Mouse (Mus musculus): ENCODE data around the gene S1pr3. TPM values are rescaled to one million over a fixed set of nuclear protein-coding genes. Genes with fewer than 3 reads are reported as not detected.

The S1pr3 gene
- polyA plus RNA-seq, 1 experiment, result 3.2 TPM

GRCm38 (mm10) chr13:51373086-51373485 is 35.4 kb upstream of the S1pr3 start:
- H3K27ac ChIP-seq (ENCODE audit: insufficient read depth, low read depth, low read length), result no peak overlapping the region
- TF ChIP-seq CTCF (IDR thresholded peaks at IDR 0.05; ENCODE audit: extremely low read depth, insufficient read length, insufficient replicate concordance, low read depth, low read length) (no peak), POLR2A (IDR thresholded peaks at IDR 0.05; ENCODE audit: low read depth, low read length) (no peak)
- H3K36me3 ChIP-seq (ENCODE audit: control insufficient read depth, insufficient read depth, low read length), result no peaks in the 10 kb centered on the region
- no peaks in the 10 kb centered on the region for H3K4me1 ChIP-seq (ENCODE audit: control insufficient read depth, insufficient read depth, insufficient read length, low read length)
- H3K27me3 ChIP-seq (ENCODE audit: control insufficient read depth, insufficient read depth, low read length), result no peaks in the 10 kb centered on the region
- no peak overlapping the region for H3K4me3 ChIP-seq (ENCODE audit: low read depth, low read length)

- no peaks in the 10 kb centered on the region for H3K27me3 ChIP-seq (ENCODE audit: control insufficient read depth, insufficient read depth, low read length)
- H3K27ac ChIP-seq (ENCODE audit: insufficient read depth, low read depth, low read length), result no peak overlapping the region
- no peaks in the 10 kb centered on the region for H3K36me3 ChIP-seq (ENCODE audit: control insufficient read depth, insufficient read depth, low read length)
- WGBS, result 65% methylated on average over 21 of the region's 21 CpGs
- no peaks in the 10 kb centered on the region for H3K4me1 ChIP-seq (ENCODE audit: control insufficient read depth, insufficient read depth, insufficient read length, low read length)
- TF ChIP-seq CTCF (IDR thresholded peaks at IDR 0.05; ENCODE audit: extremely low read depth, insufficient read length, insufficient replicate concordance, low read depth, low read length) (no peak), POLR2A (IDR thresholded peaks at IDR 0.05; ENCODE audit: low read depth, low read length) (no peak)
- no peak overlapping the region for H3K4me3 ChIP-seq (ENCODE audit: low read depth, low read length)
Measured at GRCm38 (mm10) chr13:51374026-51374807, 34.2 kb upstream of the S1pr3 start.

- Histone ChIP-seq H3K27ac (ENCODE audit: insufficient read depth, low read depth, low read length) (no peak overlapping the region), H3K36me3 (ENCODE audit: control insufficient read depth, insufficient read depth, low read length) (no peaks in the 10 kb centered on the region), H3K4me1 (ENCODE audit: control insufficient read depth, insufficient read depth, insufficient read length, low read length) (no peaks in the 10 kb centered on the region), H3K4me3 (ENCODE audit: low read depth, low read length) (no peak overlapping the region), H3K27me3 (ENCODE audit: control insufficient read depth, insufficient read depth, low read length) (no peaks in the 10 kb centered on the region)
- TF ChIP-seq CTCF (IDR thresholded peaks at IDR 0.05; ENCODE audit: extremely low read depth, insufficient read length, insufficient replicate concordance, low read depth, low read length), result no peak
- TF ChIP-seq POLR2A (IDR thresholded peaks at IDR 0.05; ENCODE audit: low read depth, low read length), result no peak
- WGBS, result 19% methylated on average over 4 of the region's 4 CpGs
Measured at GRCm38 (mm10) chr13:51378126-51378525, 30.3 kb upstream of the S1pr3 start.

- 41% methylated on average over 6 of the region's 6 CpGs for WGBS
- Histone ChIP-seq H3K4me3 (ENCODE audit: low read depth, low read length) (no peak overlapping the region), H3K27me3 (ENCODE audit: control insufficient read depth, insufficient read depth, low read length) (no peaks in the 10 kb centered on the region), H3K27ac (ENCODE audit: insufficient read depth, low read depth, low read length) (no peak overlapping the region), H3K4me1 (ENCODE audit: control insufficient read depth, insufficient read depth, insufficient read length, low read length) (no peaks in the 10 kb centered on the region), H3K36me3 (ENCODE audit: control insufficient read depth, insufficient read depth, low read length) (no peaks in the 10 kb centered on the region)
- TF ChIP-seq CTCF (IDR thresholded peaks at IDR 0.05; ENCODE audit: extremely low read depth, insufficient read length, insufficient replicate concordance, low read depth, low read length) (no peak), POLR2A (IDR thresholded peaks at IDR 0.05; ENCODE audit: low read depth, low read length) (no peak)
Measured at GRCm38 (mm10) chr13:51379596-51379995, 28.8 kb upstream of the S1pr3 start.

- no peaks in the 10 kb centered on the region for H3K27me3 ChIP-seq (ENCODE audit: control insufficient read depth, insufficient read depth, low read length)
- H3K27ac ChIP-seq (ENCODE audit: insufficient read depth, low read depth, low read length), result no peak overlapping the region
- TF ChIP-seq POLR2A (IDR thresholded peaks at IDR 0.05; ENCODE audit: low read depth, low read length), result no peak
- TF ChIP-seq CTCF (IDR thresholded peaks at IDR 0.05; ENCODE audit: extremely low read depth, insufficient read length, insufficient replicate concordance, low read depth, low read length), result no peak
- 76% methylated on average over 6 of the region's 6 CpGs for WGBS
- no peaks in the 10 kb centered on the region for H3K4me1 ChIP-seq (ENCODE audit: control insufficient read depth, insufficient read depth, insufficient read length, low read length)
- no peak overlapping the region for H3K4me3 ChIP-seq (ENCODE audit: low read depth, low read length)
- H3K36me3 ChIP-seq (ENCODE audit: control insufficient read depth, insufficient read depth, low read length), result no peaks in the 10 kb centered on the region
Measured at GRCm38 (mm10) chr13:51381498-51381897, 26.9 kb upstream of the S1pr3 start.

GRCm38 (mm10) chr13:51384899-51385298 is 23.5 kb upstream of the S1pr3 start:
- H3K4me1 ChIP-seq (ENCODE audit: control insufficient read depth, insufficient read depth, insufficient read length, low read length), result no peaks in the 10 kb centered on the region
- H3K36me3 ChIP-seq (ENCODE audit: control insufficient read depth, insufficient read depth, low read length), result no peaks in the 10 kb centered on the region
- no peak overlapping the region for H3K4me3 ChIP-seq (ENCODE audit: low read depth, low read length)
- no peak for TF ChIP-seq CTCF (IDR thresholded peaks at IDR 0.05; ENCODE audit: extremely low read depth, insufficient read length, insufficient replicate concordance, low read depth, low read length)
- TF ChIP-seq POLR2A (IDR thresholded peaks at IDR 0.05; ENCODE audit: low read depth, low read length), result no peak
- H3K27me3 ChIP-seq (ENCODE audit: control insufficient read depth, insufficient read depth, low read length), result no peaks in the 10 kb centered on the region
- no peak overlapping the region for H3K27ac ChIP-seq (ENCODE audit: insufficient read depth, low read depth, low read length)
- WGBS, result 76% methylated on average over 2 of the region's 2 CpGs

- Histone ChIP-seq H3K36me3 (ENCODE audit: control insufficient read depth, insufficient read depth, low read length) (no peaks in the 10 kb centered on the region), H3K27ac (ENCODE audit: insufficient read depth, low read depth, low read length) (no peak overlapping the region), H3K4me3 (ENCODE audit: low read depth, low read length) (no peak overlapping the region), H3K4me1 (ENCODE audit: control insufficient read depth, insufficient read depth, insufficient read length, low read length) (no peaks in the 10 kb centered on the region), H3K27me3 (ENCODE audit: control insufficient read depth, insufficient read depth, low read length) (no peaks in the 10 kb centered on the region)
- TF ChIP-seq POLR2A (IDR thresholded peaks at IDR 0.05; ENCODE audit: low read depth, low read length), result no peak
- TF ChIP-seq CTCF (IDR thresholded peaks at IDR 0.05; ENCODE audit: extremely low read depth, insufficient read length, insufficient replicate concordance, low read depth, low read length), result no peak
- 64% methylated on average over 4 of the region's 4 CpGs for WGBS
Measured at GRCm38 (mm10) chr13:51387908-51388307, 20.5 kb upstream of the S1pr3 start.

Data from small intestine, adult 2 months (tissue).